Mouse (Mus musculus): ENCODE measurements around the gene Mrpl34. TPM values are rescaled to one million over a fixed set of nuclear protein-coding genes. Genes with fewer than 3 reads are reported as not detected.

Mrpl34 gene
- total RNA-seq, 2 experiments from 2014 or later, result 36.1 to 40.1 TPM

GRCm38 (mm10) chr8:71488454-71488853 is 23.7 kb downstream of the Mrpl34 start:
- peak; percentile 90 for ATAC-seq (ENCODE audit: poor library complexity, severe bottlenecking)

GRCm38 (mm10) chr8:71495039-71495438 is 30.3 kb downstream of the Mrpl34 start:
- peak; percentile 100 for ATAC-seq (ENCODE audit: poor library complexity, severe bottlenecking)

- ATAC-seq (ENCODE audit: poor library complexity, severe bottlenecking), result no peak
These were observed 31.1 kb downstream of the Mrpl34 start for GRCm38 (mm10) chr8:71495811-71496210.

GRCm38 (mm10) chr8:71496481-71496880 is 31.7 kb downstream of the Mrpl34 start:
- ATAC-seq (ENCODE audit: poor library complexity, severe bottlenecking), result no peak

GRCm38 (mm10) chr8:71497077-71497645 is 32.4 kb downstream of the Mrpl34 start:
- no peak for ATAC-seq (ENCODE audit: poor library complexity, severe bottlenecking)

- no peak for ATAC-seq (ENCODE audit: poor library complexity, severe bottlenecking)
These were observed 33.2 kb downstream of the Mrpl34 start for GRCm38 (mm10) chr8:71497881-71498501.

GRCm38 (mm10) chr8:71498816-71499690 is 34.3 kb downstream of the Mrpl34 start:
- no peak for ATAC-seq (ENCODE audit: poor library complexity, severe bottlenecking)

- no peak for ATAC-seq (ENCODE audit: poor library complexity, severe bottlenecking)
These were observed 39.6 kb downstream of the Mrpl34 start for GRCm38 (mm10) chr8:71504349-71504748.

- no peak for ATAC-seq (ENCODE audit: poor library complexity, severe bottlenecking)
These were observed 40.6 kb downstream of the Mrpl34 start for GRCm38 (mm10) chr8:71505326-71505725.

- ATAC-seq (ENCODE audit: poor library complexity, severe bottlenecking), result no peak
These were observed 41.2 kb downstream of the Mrpl34 start for GRCm38 (mm10) chr8:71505979-71506378.

- no peak for ATAC-seq (ENCODE audit: poor library complexity, severe bottlenecking)
These were observed 42.9 kb downstream of the Mrpl34 start for GRCm38 (mm10) chr8:71507589-71508104.

GRCm38 (mm10) chr8:71509316-71509715 is 44.6 kb downstream of the Mrpl34 start:
- ATAC-seq (ENCODE audit: poor library complexity, severe bottlenecking), result no peak

GRCm38 (mm10) chr8:71511644-71512043 is 46.9 kb downstream of the Mrpl34 start, which contains the start of gene Plvap:
Gene Plvap, minus strand, starts transcription at chr8:71511752.
- ATAC-seq (ENCODE audit: poor library complexity, severe bottlenecking), result peak; percentile 54

GRCm38 (mm10) chr8:71513018-71513754 is 48.4 kb downstream of the Mrpl34 start:
- ATAC-seq (ENCODE audit: poor library complexity, severe bottlenecking), result no peak

GRCm38 (mm10) chr8:71515043-71515442 is 50.3 kb downstream of the Mrpl34 start:
- ATAC-seq (ENCODE audit: poor library complexity, severe bottlenecking), result no peak

Other genes with a start within 250 kb of the Mrpl34 start
- 57.1 and 60.8 TPM in 2 replicates for gene Myo9b, start 192.2 kb upstream of the Mrpl34 start, total RNA-seq (2015)
- gene Myo9b, start 192.2 kb upstream of the Mrpl34 start, total RNA-seq (2017), result 61.7 and 71.4 TPM in 2 replicates
- 39.5 and 46.9 TPM in 2 replicates for gene Haus8, start 192.0 kb upstream of the Mrpl34 start, total RNA-seq (2015)
- 74.0 and 91.2 TPM in 2 replicates for gene Haus8, start 192.0 kb upstream of the Mrpl34 start, total RNA-seq (2017)
- gene Use1, start 98.1 kb upstream of the Mrpl34 start, total RNA-seq (2015), result 124 and 135 TPM in 2 replicates
- 167 and 180 TPM in 2 replicates for gene Use1, start 98.1 kb upstream of the Mrpl34 start, total RNA-seq (2017)
- gene Ocel1, start 93.7 kb upstream of the Mrpl34 start, total RNA-seq (2015), result 8.7 and 8.9 TPM in 2 replicates
- 16.2 and 18.5 TPM in 2 replicates for gene Ocel1, start 93.7 kb upstream of the Mrpl34 start, total RNA-seq (2017)
- 8.2 and 13.8 TPM in 2 replicates for gene Nr2f6, start 83.0 kb upstream of the Mrpl34 start, total RNA-seq (2015)
- 6.9 and 9.1 TPM in 2 replicates for gene Nr2f6, start 83.0 kb upstream of the Mrpl34 start, total RNA-seq (2017)
- not detected in 2 replicates for gene Ushbp1, start 69.2 kb upstream of the Mrpl34 start, total RNA-seq (2015)
- gene Ushbp1, start 69.2 kb upstream of the Mrpl34 start, total RNA-seq (2017), result not detected in 2 replicates
- 62.0 and 66.6 TPM in 2 replicates for gene Babam1, start 68.1 kb upstream of the Mrpl34 start, total RNA-seq (2015)
- 108 and 110 TPM in 2 replicates for gene Babam1, start 68.1 kb upstream of the Mrpl34 start, total RNA-seq (2017)
- gene Ankle1, start 58.9 kb upstream of the Mrpl34 start, total RNA-seq (2015), result 14.4 TPM in 2 replicates
- gene Ankle1, start 58.9 kb upstream of the Mrpl34 start, total RNA-seq (2017), result 13.5 and 16.1 TPM in 2 replicates
- gene Abhd8, start 1.3 kb upstream of the Mrpl34 start, total RNA-seq (2015), result 2.4 and 3.1 TPM in 2 replicates
- 5.8 and 7.4 TPM in 2 replicates for gene Abhd8, start 1.3 kb upstream of the Mrpl34 start, total RNA-seq (2017)
- gene Dda1, start 4.2 kb downstream of the Mrpl34 start, total RNA-seq (2015), result 39.1 and 44.0 TPM in 2 replicates
- 14.2 and 26.3 TPM in 2 replicates for gene Dda1, start 4.2 kb downstream of the Mrpl34 start, total RNA-seq (2017)
- 0.47 and 1.5 TPM in 2 replicates for gene Ano8, start 21.0 kb downstream of the Mrpl34 start, total RNA-seq (2015)
- 3.0 and 4.2 TPM in 2 replicates for gene Ano8, start 21.0 kb downstream of the Mrpl34 start, total RNA-seq (2017)
- 3.4 and 3.7 TPM in 2 replicates for gene Gtpbp3, start 23.1 kb downstream of the Mrpl34 start, total RNA-seq (2015)
- 12.1 and 14.2 TPM in 2 replicates for gene Gtpbp3, start 23.1 kb downstream of the Mrpl34 start, total RNA-seq (2017)
- 0.11 and 0.25 TPM in 2 replicates for gene Plvap, start 46.8 kb downstream of the Mrpl34 start, total RNA-seq (2015)
- gene Plvap, start 46.8 kb downstream of the Mrpl34 start, total RNA-seq (2017), result 0.22 and 0.28 TPM in 2 replicates
- not detected in 2 replicates for gene Ccdc194, start 60.8 kb downstream of the Mrpl34 start, total RNA-seq (2015)
- not detected in 2 replicates for gene Ccdc194, start 60.8 kb downstream of the Mrpl34 start, total RNA-seq (2017)
- 19.6 and 23.1 TPM in 2 replicates for gene Bst2, start 72.5 kb downstream of the Mrpl34 start, total RNA-seq (2015)
- gene Bst2, start 72.5 kb downstream of the Mrpl34 start, total RNA-seq (2017), result 91.4 and 111 TPM in 2 replicates
- 47.1 and 48.5 TPM in 2 replicates for gene Mvb12a, start 78.0 kb downstream of the Mrpl34 start, total RNA-seq (2015)
- 42.8 and 68.8 TPM in 2 replicates for gene Mvb12a, start 78.0 kb downstream of the Mrpl34 start, total RNA-seq (2017)
- gene Tmem221, start 93.9 kb downstream of the Mrpl34 start, total RNA-seq (2015), result 1.7 and 1.8 TPM in 2 replicates
- 0.57 and 0.99 TPM in 2 replicates for gene Tmem221, start 93.9 kb downstream of the Mrpl34 start, total RNA-seq (2017)
- gene Nxnl1, start 101.6 kb downstream of the Mrpl34 start, total RNA-seq (2015), result not detected in 2 replicates
- gene Nxnl1, start 101.6 kb downstream of the Mrpl34 start, total RNA-seq (2017), result 0.11 TPM in 1 of 2 replicates, not detected in the other
- gene Slc27a1, start 103.9 kb downstream of the Mrpl34 start, total RNA-seq (2015), result 1.5 and 2.0 TPM in 2 replicates
- 2.8 and 3.9 TPM in 2 replicates for gene Slc27a1, start 103.9 kb downstream of the Mrpl34 start, total RNA-seq (2017)
- gene Pgls, start 127.2 kb downstream of the Mrpl34 start, total RNA-seq (2015), result 65.1 and 73.6 TPM in 2 replicates
- gene Pgls, start 127.2 kb downstream of the Mrpl34 start, total RNA-seq (2017), result 50.5 and 78.3 TPM in 2 replicates
- gene Fam129c, start 132.7 kb downstream of the Mrpl34 start, total RNA-seq (2015), result 4.6 and 4.8 TPM in 2 replicates
- gene Fam129c, start 132.7 kb downstream of the Mrpl34 start, total RNA-seq (2017), result 3.6 and 8.6 TPM in 2 replicates
- gene Colgalt1, start 146.0 kb downstream of the Mrpl34 start, total RNA-seq (2015), result 46.8 and 51.2 TPM in 2 replicates
- gene Colgalt1, start 146.0 kb downstream of the Mrpl34 start, total RNA-seq (2017), result 54.8 and 56.8 TPM in 2 replicates
- gene Unc13a, start 206.8 kb downstream of the Mrpl34 start, total RNA-seq (2015), result 0.11 TPM in 1 of 2 replicates, not detected in the other
- gene Unc13a, start 206.8 kb downstream of the Mrpl34 start, total RNA-seq (2017), result 1.1 TPM in 1 of 2 replicates, not detected in the other
- gene Jak3, start 211.3 kb downstream of the Mrpl34 start, total RNA-seq (2015), result 4.8 and 5.0 TPM in 2 replicates
- gene Jak3, start 211.3 kb downstream of the Mrpl34 start, total RNA-seq (2017), result 2.6 and 5.2 TPM in 2 replicates
- gene Insl3, start 224.3 kb downstream of the Mrpl34 start, total RNA-seq (2015), result 2.9 and 4.2 TPM in 2 replicates
- gene Insl3, start 224.3 kb downstream of the Mrpl34 start, total RNA-seq (2017), result 1.1 and 2.4 TPM in 2 replicates
- 0.36 and 0.89 TPM in 2 replicates for gene B3gnt3, start 236.8 kb downstream of the Mrpl34 start, total RNA-seq (2015)
- 0.18 TPM in 1 of 2 replicates, not detected in the other for gene B3gnt3, start 236.8 kb downstream of the Mrpl34 start, total RNA-seq (2017)

All from megakaryocyte, adult 5-6 weeks (primary cell).